ENCODE assay signal across 9 mouse cellular contexts in the genomic region with DNA sequence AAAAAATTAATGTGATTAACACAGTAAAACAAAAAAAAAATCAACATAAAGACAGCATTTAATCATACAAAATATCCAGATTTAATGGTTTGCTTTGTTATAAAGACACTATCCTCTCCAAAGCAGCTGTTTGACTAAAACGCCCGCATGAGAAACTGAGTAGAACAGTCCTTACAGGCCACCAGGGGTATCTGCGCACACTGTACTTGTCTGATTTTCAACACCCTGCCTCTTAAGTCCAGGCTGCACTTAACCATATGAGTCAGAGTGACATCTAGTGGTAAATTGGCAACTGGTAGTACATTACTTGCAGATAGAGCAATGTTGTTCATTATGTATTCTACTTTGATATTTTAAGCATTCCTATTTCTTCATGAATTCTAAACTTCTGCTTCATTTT.
DNase-seq lines count a peak whose midpoint lies in the region; ATAC-seq lines count a peak whose summit lies in the region.
"Had no signal": no experiment of that assay in that cellular context is flagged by ENCODE, and none has a peak within 500 bp of the region (broad histone marks: within the 10 kb centered on the region; RNA-seq: fewer than 3 reads in every experiment).

No protein-coding gene starts in this region.

- 30% methylated on average over 3 of the region's 3 CpGs for WGBS in embryonic facial prominence, embryonic 12.5 days
- 32% methylated on average over 3 of the region's 3 CpGs for WGBS in intestine, embryonic 15.5 days
- 26% methylated on average over 3 of the region's 3 CpGs for WGBS in stomach, embryonic 15.5 days

- H3K9ac ChIP-seq in embryonic facial prominence, embryonic 12.5 days: no peak overlapping the region
- no peak overlapping the region for H3K9ac ChIP-seq in intestine, embryonic 15.5 days
- no peak overlapping the region for H3K9ac ChIP-seq in stomach, embryonic 15.5 days
- H3K9ac ChIP-seq: limb, embryonic 15.5 days had no signal

- no peak overlapping the region for H3K4me3 ChIP-seq in embryonic facial prominence, embryonic 12.5 days
- H3K4me3 ChIP-seq in intestine, embryonic 15.5 days (replicated peaks): no peak overlapping the region
- no peak overlapping the region for H3K4me3 ChIP-seq in stomach, embryonic 15.5 days (replicated peaks)
- H3K4me3 ChIP-seq: limb, embryonic 15.5 days had no signal

- H3K4me2 ChIP-seq in embryonic facial prominence, embryonic 12.5 days (replicated peaks): no peak overlapping the region
- H3K4me2 ChIP-seq in intestine, embryonic 15.5 days (replicated peaks): no peak overlapping the region
- no peak overlapping the region for H3K4me2 ChIP-seq in stomach, embryonic 15.5 days
- H3K4me2 ChIP-seq: limb, embryonic 15.5 days had no signal

- H3K4me1 ChIP-seq in embryonic facial prominence, embryonic 12.5 days: no peaks in the 10 kb centered on the region
- H3K4me1 ChIP-seq in intestine, embryonic 15.5 days (replicated peaks): no peaks in the 10 kb centered on the region
- no peaks in the 10 kb centered on the region for H3K4me1 ChIP-seq in stomach, embryonic 15.5 days
- H3K4me1 ChIP-seq: limb, embryonic 15.5 days had no signal

- H3K36me3 ChIP-seq in embryonic facial prominence, embryonic 12.5 days: no peaks in the 10 kb centered on the region
- H3K36me3 ChIP-seq in intestine, embryonic 15.5 days: no peaks in the 10 kb centered on the region
- no peaks in the 10 kb centered on the region for H3K36me3 ChIP-seq in stomach, embryonic 15.5 days
- H3K36me3 ChIP-seq: limb, embryonic 15.5 days had no signal

- H3K27ac ChIP-seq in embryonic facial prominence, embryonic 12.5 days: no peak overlapping the region
- H3K27ac ChIP-seq in intestine, embryonic 15.5 days: no peak overlapping the region
- no peak overlapping the region for H3K27ac ChIP-seq in stomach, embryonic 15.5 days
- H3K27ac ChIP-seq: limb, embryonic 15.5 days had no signal

- H3K27me3 ChIP-seq in embryonic facial prominence, embryonic 12.5 days: no peaks in the 10 kb centered on the region
- no peaks in the 10 kb centered on the region for H3K27me3 ChIP-seq in intestine, embryonic 15.5 days (replicated peaks)
- no peaks in the 10 kb centered on the region for H3K27me3 ChIP-seq in stomach, embryonic 15.5 days (replicated peaks)
- H3K27me3 ChIP-seq: limb, embryonic 15.5 days had no signal

- no peaks in the 10 kb centered on the region for H3K9me3 ChIP-seq in embryonic facial prominence, embryonic 12.5 days
- H3K9me3 ChIP-seq in intestine, embryonic 15.5 days: no peaks in the 10 kb centered on the region
- H3K9me3 ChIP-seq in stomach, embryonic 15.5 days: no peaks in the 10 kb centered on the region
- H3K9me3 ChIP-seq: limb, embryonic 15.5 days had no signal

- 0 out of 2 replicates have a peak, but pooled peaks have one; percentile 64 for ATAC-seq in embryonic facial prominence, embryonic 12.5 days (ENCODE audit: insufficient number of reproducible peaks, insufficient read depth, low FRiP score, low TSS enrichment)
- ATAC-seq in intestine, embryonic 15.5 days: peak; percentile 78
- peak; percentile 75; the same call in 1 of the 2 replicates for ATAC-seq in stomach, embryonic 15.5 days (ENCODE audit: insufficient read depth, low FRiP score, low read depth)

- peak; percentile 38 to 49 for DNase-seq in right cerebral cortex, postnatal 10 days (ENCODE audit: low spot score in 2 of 2)
- DNase-seq in right cerebral cortex, postnatal 25 days: no peak
- DNase-seq in adipocyte (ENCODE audit: low spot score): peak; percentile 85
- peak; percentile 35 for DNase-seq in lung, postnatal 14 days
- no peak for DNase-seq in ovary, adult 18-20 months (ENCODE audit: low spot score)

Comparison
In these comparisons a context has a peak if more than half of its experiments do, and no peak if none do; other contexts are left out.
1. DNase-seq: peak in right cerebral cortex, postnatal 10 days (2 of 2), adipocyte (single experiment) and lung, postnatal 14 days (single experiment); none in right cerebral cortex, postnatal 25 days (single experiment) and ovary, adult 18-20 months (single experiment).
2. Peak in every context shown above with its lines, with median percentiles within 50 percentile points of each other: ATAC-seq.